Mouse (Mus musculus) hindbrain, embryonic 10.5 days (tissue): ENCODE results near the gene Chrm4. TPM values are rescaled to one million over a fixed set of nuclear protein-coding genes. Genes with fewer than 3 reads are reported as not detected.

Experiments
- polyA plus RNA-seq: library from polyadenylated mRNA; unstranded; fragments of >200 nt; fragmentation: Nextera tagmentation; extraction: Ambion mirVana; gene quantifications from 2 replicates; pipeline ENCODE4 v1.2.1, GENCODE M21; 2016

The Chrm4 gene
- polyA plus RNA-seq, 1 experiment from 2014 or later = 0.48 TPM

Other genes starting within 250 kb of the Chrm4 start
- 24.0 and 31.0 TPM in 2 replicates for gene Atg13, start 216.7 kb upstream of the Chrm4 start, polyA plus RNA-seq
- 20.8 and 20.9 TPM in 2 replicates for gene Harbi1, start 216.4 kb upstream of the Chrm4 start, polyA plus RNA-seq
- 21.9 and 25.7 TPM in 2 replicates for gene Ambra1, start 197.1 kb upstream of the Chrm4 start, polyA plus RNA-seq
- 1,375 and 1,717 TPM in 2 replicates for gene Mdk, start 5.0 kb downstream of the Chrm4 start, polyA plus RNA-seq
- gene Gm9821, start 18.5 kb downstream of the Chrm4 start, polyA plus RNA-seq = 0.18 and 0.25 TPM in 2 replicates
- 36.3 and 39.4 TPM in 2 replicates for gene Dgkz, start 48.6 kb downstream of the Chrm4 start, polyA plus RNA-seq
- gene Creb3l1, start 97.3 kb downstream of the Chrm4 start, polyA plus RNA-seq = 1.00 and 1.9 TPM in 2 replicates
- gene Phf21a, start 165.9 kb downstream of the Chrm4 start, polyA plus RNA-seq = 35.3 and 38.1 TPM in 2 replicates